Mouse (Mus musculus): ENCODE results near the gene Mbd6.
A peak's percentile ranks its signal among the peaks of the same experiment; 100 is the strongest.
"Not testable (repeated sequence)": the region's sequence is repeated elsewhere in the genome, so short reads cannot be mapped to it uniquely, and the experiment has no call there.

The Mbd6 gene

GRCm38 (mm10) chr10:127288800-127289572 lies at the start of gene Mbd6:
Gene Mbd6 (minus strand): TSS chr10:127289018.
- DNase-seq (ENCODE audit: low spot score in 2 of 2): peak; percentile 86 to 87

GRCm38 (mm10) chr10:127337536-127338099 lies 48.8 kb upstream of the Mbd6 start:
- DNase-seq (ENCODE audit: low spot score in 2 of 2): no peak

- DNase-seq (ENCODE audit: low spot score in 2 of 2): no peak
Measured at GRCm38 (mm10) chr10:127336952-127337351, 48.1 kb upstream of the Mbd6 start.

- DNase-seq (ENCODE audit: low spot score in 2 of 2): no peak
Measured at GRCm38 (mm10) chr10:127335271-127335670, 46.5 kb upstream of the Mbd6 start.

GRCm38 (mm10) chr10:127333152-127333551 lies 44.3 kb upstream of the Mbd6 start:
- no peak for DNase-seq (ENCODE audit: low spot score in 2 of 2)

GRCm38 (mm10) chr10:127332211-127332874 lies 43.5 kb upstream of the Mbd6 start:
- DNase-seq (ENCODE audit: low spot score in 2 of 2): no peak

GRCm38 (mm10) chr10:127330212-127330611 lies 41.4 kb upstream of the Mbd6 start:
- no peak for DNase-seq (ENCODE audit: low spot score in 2 of 2)

GRCm38 (mm10) chr10:127327461-127328145 lies 38.8 kb upstream of the Mbd6 start:
- no peak for DNase-seq (ENCODE audit: low spot score in 2 of 2)

GRCm38 (mm10) chr10:127326828-127327227 lies 38.0 kb upstream of the Mbd6 start:
- DNase-seq (ENCODE audit: low spot score in 2 of 2): no peak

- no peak for DNase-seq (ENCODE audit: low spot score in 2 of 2)
Measured at GRCm38 (mm10) chr10:127326017-127326801, 37.4 kb upstream of the Mbd6 start.

GRCm38 (mm10) chr10:127325454-127326016 lies 36.7 kb upstream of the Mbd6 start:
- no peak for DNase-seq (ENCODE audit: low spot score in 2 of 2)

- DNase-seq (ENCODE audit: low spot score in 2 of 2): no peak
Measured at GRCm38 (mm10) chr10:127324495-127324894, 35.7 kb upstream of the Mbd6 start.

GRCm38 (mm10) chr10:127323131-127323855 lies 34.5 kb upstream of the Mbd6 start:
- no peak for DNase-seq (ENCODE audit: low spot score in 2 of 2)

- no peak for DNase-seq (ENCODE audit: low spot score in 2 of 2)
Measured at GRCm38 (mm10) chr10:127322669-127323068, 33.9 kb upstream of the Mbd6 start.

- DNase-seq (ENCODE audit: low spot score in 2 of 2): no peak
Measured at GRCm38 (mm10) chr10:127322178-127322577, 33.4 kb upstream of the Mbd6 start.

GRCm38 (mm10) chr10:127321621-127322020 lies 32.8 kb upstream of the Mbd6 start, which contains the start of gene Arhgap9:
Gene Arhgap9 (plus strand): TSS chr10:127321964.
- no peak for DNase-seq (ENCODE audit: low spot score in 2 of 2)

- DNase-seq (ENCODE audit: low spot score in 2 of 2): no peak
Measured at GRCm38 (mm10) chr10:127319969-127320368, 31.2 kb upstream of the Mbd6 start.

GRCm38 (mm10) chr10:127318009-127318408 lies 29.2 kb upstream of the Mbd6 start:
- DNase-seq (ENCODE audit: low spot score in 2 of 2): no peak

GRCm38 (mm10) chr10:127317277-127317676 lies 28.5 kb upstream of the Mbd6 start:
- DNase-seq (ENCODE audit: low spot score in 2 of 2): no peak

GRCm38 (mm10) chr10:127314950-127315349 lies 26.1 kb upstream of the Mbd6 start:
- not testable (repeated sequence) for DNase-seq (ENCODE audit: low spot score in 2 of 2)

Measured in urinary bladder, postnatal 4 days (tissue).